Mouse (Mus musculus): ENCODE data around the gene Tecpr2.

The Tecpr2 gene

DNA sequence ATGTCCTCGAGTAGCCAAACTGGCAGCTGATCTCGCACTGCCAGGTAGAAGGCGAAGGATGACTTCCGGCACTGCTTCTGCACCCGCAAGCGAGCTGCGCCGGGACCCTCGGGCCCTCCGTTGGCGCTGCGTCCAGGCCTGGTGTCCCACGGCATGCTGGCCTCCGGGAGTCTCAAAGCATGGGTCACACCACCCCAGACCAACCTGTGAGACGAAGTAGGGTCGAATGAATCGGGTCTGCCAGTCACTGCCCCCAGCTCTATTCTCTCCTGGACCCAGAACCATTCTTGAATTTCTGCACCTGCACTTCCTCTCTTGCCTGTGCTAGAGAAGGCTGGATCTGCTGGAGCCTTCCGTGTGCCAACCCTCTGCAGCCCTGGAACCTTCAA is 88.3 kb downstream of the Tecpr2 start:
- DNase-seq (ENCODE audit: low read depth, low spot score), result no peak

DNA sequence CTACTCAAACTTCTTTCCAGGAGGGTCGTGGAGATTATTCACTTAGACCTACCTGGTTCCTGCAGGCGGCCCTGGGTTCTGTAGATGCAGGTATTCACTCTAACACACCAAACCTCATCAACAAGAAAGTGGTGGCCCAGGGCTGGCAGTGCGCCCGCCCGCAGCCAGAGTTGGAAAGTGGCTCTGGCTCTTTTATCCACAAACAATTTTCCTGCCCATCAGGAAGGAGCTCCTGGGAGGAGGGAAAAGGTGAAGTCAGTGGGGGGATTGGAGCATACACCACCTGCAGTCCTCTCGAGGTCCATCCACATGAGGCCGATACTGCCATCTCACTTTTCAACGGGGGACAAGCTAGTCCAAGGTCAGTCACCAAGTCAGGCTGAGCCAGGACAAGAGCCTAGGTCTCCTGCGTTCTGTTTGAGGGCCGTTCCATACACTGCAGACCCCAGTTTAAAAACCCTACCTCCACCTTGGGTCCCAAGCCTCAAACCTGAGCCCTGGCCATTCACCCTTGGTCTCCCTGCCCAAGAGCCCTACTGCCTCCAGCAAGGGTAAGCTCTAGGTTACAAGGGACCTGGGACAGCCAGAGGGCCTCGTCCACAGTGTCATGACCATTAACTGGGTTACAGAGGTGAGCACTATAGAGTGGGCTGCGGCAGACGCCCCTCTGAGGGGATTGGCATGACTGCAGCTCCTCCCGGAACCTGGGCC is 89.0 kb downstream of the Tecpr2 start:
- DNase-seq (ENCODE audit: low read depth, low spot score), result no peak

DNA sequence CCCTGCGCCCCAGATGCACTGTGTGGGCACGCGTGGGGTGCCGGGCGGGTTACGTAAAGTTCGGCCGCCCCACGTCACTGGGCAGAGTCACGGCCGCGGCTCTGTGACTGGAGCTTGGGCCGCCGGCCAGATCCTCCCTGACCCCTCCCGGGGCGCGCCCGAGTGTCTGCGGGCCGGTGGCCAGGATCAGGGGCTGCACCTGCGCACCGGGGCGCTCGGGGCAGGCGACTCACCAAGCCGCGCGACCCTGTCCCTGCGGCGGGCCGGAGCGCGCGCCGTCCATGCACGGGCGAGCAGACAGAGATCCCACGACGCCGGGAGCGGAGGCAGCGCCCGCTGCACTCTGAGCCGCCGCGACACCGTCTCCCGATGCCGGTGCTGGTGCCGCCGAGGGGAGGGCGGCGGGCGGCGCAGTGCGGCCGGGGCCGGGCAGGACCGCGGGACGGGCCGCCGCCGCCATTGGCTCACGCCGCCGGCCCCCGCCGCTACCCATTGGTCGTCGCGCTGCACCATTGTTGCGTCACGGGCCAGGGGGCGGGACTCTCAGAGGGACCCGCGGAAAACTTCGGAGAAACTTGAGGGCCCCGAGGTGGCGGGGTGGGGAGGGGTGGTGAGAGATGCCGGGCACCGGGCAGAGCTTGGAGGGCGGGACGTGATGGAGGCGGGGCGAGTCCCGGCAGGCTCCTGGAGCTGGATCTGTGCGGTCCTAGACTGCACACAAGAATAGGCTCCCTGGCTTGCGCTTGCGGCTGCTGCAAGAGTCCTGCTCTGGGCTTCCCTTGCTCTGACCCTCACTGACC is 89.7 kb downstream of the Tecpr2 start, which contains the start of gene Ankrd9:
TSS of gene Ankrd9 (minus strand) at position 434 of the 800 bp plus-strand sequence.
- peak; percentile 73 for DNase-seq (ENCODE audit: low read depth, low spot score)

DNA sequence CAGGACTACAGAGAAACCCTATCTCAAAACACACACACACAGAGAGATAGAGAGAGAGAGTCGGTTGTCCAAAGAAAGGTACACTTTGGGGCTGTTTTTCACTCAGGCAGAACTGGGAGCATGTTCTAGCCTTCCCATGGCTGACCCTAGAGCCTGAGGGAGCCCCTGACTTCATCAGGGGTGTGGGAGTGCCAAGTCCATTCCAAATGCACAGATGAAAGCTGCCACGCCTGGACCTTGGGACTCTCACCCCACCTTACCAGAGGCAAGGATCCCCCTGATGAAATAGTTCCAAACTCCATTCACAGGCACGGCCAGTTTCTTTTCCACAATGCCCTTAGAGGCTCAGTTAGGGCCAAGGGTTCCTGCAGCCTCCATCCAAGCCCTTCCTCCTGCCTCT is 90.7 kb downstream of the Tecpr2 start:
- no peak for DNase-seq (ENCODE audit: low read depth, low spot score)

DNA sequence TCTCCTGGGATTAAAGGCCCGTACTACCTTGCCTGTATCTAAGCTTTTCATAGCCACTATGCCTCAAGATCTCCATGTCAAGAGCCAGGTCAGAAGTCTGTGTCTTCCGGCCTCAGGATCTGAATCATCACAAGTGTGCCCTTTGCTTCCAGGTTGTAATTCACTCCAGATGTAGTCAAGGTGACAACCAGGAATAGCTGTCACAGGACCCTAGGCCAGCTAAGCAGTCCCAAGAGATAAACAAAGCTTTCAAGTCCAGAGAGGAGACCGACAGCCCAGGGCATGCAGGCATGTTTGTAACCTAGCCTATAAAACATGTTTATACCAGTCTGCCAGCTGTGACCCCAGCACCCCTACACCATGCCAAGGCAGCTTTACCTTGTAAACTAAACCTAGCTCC is 92.7 kb downstream of the Tecpr2 start:
- DNase-seq (ENCODE audit: low read depth, low spot score), result no peak

DNA sequence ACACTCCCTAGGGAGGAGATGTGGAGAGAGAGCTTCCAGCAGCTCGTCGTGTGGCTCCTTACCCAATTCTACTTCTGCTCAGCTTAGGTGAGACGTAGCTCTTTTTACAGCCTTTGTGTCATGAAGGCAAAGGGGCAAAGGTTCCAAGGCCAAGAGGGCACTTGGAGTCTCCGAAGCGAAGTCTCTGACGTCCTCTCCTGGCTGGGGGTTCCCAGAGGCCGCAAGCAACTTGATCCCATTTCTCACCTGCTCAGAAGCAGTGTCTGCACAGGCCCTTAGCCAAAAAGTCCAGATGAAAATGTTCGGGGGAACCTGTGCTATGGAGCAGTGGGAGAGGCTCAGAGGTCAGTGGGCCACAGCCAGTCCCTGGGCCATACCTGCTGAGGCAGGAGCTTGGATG is 94.0 kb downstream of the Tecpr2 start:
- no peak for DNase-seq (ENCODE audit: low read depth, low spot score)

DNA sequence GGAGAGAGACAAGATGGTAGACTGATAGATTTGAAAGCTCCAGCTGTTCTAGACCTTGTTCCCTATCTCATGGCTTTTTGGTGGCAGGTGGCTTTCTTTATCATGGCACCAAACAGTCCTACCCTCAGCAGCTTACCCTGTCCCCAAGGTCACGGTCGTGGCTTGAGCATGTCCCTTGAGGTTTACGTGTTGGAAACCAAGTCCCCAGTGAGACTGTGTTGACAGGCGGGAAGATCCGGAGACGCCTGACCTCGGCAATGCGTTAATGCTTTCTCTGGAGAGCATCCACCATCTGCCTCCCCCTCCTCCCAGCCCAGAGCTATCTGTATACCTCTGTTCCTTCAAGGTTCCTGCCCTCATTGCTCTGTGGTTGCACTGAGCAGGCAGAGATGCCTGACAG is 94.7 kb downstream of the Tecpr2 start:
- DNase-seq (ENCODE audit: low read depth, low spot score), result no peak

DNA sequence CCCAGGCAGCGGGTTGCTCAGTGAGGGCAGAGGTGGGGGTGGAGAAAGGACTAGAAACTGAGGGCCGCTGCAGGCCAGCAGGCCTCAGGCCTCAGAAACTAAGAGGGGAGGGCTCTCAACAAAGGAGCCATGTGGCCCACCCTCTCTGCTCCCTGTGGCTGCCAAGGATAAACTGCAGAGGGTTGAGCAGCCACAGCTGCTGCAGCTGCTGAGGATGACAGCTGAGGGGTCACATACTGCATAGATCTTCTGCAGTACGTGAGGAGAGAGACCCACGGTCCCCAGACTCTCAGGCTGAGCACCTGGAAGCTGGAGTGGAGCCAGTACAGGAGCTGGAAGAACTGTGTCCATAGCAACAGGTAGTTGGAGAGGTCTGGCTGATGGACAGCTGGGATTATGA is 95.5 kb downstream of the Tecpr2 start:
- DNase-seq (ENCODE audit: low read depth, low spot score), result no peak

DNA sequence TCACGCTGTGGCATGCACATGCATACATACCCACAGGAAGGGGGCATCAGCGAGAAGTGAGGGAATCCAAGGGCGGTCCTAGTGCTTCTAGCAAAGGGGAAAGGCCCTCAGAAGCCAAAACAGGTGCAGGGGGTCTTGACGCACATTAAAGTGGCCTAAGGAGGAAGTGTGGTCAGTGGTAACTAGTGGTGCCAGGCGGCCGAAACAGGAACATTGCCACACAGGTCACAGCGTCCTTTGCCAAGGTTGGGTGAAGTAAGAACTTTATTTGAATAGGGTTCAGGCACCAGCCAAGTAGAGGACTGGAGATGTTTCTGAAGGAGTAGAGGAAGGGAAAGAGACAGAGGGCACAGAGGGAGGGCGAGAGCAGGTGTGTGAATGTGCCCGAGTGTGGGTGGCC is 96.1 kb downstream of the Tecpr2 start:
- DNase-seq (ENCODE audit: low read depth, low spot score), result no peak

DNA sequence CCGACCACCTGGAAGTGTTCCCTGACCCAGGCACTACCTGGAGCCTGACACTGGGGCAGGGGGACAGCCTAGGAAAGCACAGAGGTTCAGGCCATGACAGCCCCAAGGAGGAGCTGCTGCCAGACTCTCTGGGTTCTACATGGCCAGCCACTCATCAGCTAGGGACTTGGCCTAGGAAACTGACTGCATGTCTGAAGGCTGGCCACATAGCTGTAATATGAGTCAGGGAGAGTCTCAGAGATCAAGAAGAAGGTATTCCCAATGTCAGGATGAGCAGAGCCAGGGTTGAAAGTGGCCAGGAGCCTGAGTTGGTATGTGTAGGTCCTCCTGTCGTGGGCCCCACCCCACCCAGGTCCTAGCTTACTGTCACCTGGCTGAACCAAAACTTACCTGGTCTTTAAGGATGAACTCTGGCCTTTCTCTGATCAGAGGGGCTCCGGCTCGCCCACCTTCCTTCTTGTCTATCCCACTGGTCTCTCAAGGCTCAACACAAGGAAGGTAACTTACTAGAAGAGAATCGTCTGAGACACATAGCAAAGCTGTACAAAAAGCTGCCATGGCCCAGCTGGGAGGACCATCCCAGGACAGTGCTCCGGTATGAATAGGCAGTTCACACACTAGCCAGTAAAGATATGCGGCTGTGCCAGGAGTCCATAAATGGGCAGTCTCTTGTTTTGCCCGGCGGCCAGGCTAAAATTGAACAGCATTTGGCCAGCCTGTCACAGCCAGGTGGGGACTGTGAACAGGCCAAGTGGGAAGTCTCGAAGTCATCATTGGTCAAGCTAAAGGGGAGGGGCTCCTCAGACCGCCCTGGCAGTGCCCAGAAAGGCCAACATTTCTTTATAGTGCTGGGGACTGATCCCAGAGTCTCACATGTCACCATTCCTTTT is 97.7 kb downstream of the Tecpr2 start:
- no peak for DNase-seq (ENCODE audit: low read depth, low spot score)

DNA sequence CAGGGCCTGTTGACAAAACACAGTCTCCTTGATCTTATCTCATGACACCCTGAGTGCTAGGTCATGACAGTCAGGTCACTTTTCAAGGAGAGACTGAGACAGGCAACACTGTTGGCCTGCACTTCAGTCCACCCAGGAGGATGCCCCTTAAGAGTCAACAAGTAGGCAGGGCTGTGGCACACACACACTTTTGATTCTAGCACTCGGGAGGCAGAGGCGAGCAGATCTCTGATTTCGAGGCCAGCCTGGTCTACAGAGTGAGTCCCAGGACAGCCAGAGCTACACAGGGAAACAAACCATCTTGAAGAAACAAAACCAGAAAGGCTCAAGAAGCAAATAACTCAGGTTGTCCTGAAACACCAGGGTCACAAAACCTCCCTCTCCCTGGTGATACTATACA is 100.3 kb downstream of the Tecpr2 start:
- DNase-seq (ENCODE audit: low read depth, low spot score), result no peak

DNA sequence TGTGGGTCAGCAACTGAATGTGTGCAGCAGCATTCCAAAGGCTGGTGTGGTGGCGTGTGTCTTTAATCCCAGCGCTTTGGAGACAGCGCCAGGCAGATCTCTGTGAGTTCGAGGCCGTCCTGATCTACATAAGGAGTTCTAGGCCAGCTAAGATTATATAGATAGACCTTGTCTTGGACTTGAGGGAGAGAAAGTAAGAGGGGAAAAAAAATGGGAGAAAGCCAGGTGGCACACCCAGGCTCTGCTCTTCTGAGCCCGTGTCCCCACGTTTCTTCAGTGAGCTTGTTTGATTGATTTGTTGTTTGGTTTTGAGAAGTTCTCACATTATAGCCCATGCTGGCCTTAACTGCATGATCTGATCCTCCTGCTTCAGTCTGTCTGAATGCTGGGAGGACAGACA is 101.4 kb downstream of the Tecpr2 start:
- no peak for DNase-seq (ENCODE audit: low read depth, low spot score)

DNA sequence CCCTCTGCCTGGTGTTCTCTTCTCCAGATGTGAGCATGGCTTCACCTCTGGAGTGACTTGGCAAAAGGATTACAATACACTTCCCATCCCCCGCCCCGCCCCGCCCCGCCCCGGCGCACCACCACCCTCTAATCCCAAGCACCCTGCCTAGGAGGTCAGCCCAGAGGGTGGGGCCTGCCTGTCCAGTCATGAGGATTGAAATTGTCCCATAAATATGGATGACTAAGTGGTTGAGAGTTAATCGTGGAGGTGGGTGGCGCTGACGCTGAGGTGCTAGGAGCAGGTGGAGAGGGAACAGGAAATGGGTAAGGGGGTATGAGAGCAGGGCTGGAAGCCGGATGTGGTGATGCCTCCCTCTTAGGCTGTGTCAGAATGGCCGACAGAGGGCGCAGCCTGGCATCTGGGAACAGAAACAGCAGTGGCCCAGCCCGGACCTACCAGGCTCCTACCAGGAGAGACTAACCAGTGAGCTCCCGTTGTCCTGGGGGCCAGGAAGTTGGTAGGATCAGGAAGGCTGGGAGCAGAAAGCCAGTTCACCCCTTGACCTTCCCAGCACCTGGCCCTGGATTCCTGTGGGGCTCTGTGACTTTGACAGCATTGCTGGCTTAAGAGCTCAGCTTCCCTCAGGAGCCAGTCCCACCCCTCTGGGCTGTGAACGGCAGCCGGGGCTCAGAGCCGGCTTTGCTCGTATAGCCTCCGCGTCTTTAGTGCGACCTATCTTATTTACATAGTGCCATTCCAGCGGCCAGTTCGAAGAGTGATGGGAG is 102.5 kb downstream of the Tecpr2 start:
- DNase-seq (ENCODE audit: low read depth, low spot score), result peak; percentile 67

DNA sequence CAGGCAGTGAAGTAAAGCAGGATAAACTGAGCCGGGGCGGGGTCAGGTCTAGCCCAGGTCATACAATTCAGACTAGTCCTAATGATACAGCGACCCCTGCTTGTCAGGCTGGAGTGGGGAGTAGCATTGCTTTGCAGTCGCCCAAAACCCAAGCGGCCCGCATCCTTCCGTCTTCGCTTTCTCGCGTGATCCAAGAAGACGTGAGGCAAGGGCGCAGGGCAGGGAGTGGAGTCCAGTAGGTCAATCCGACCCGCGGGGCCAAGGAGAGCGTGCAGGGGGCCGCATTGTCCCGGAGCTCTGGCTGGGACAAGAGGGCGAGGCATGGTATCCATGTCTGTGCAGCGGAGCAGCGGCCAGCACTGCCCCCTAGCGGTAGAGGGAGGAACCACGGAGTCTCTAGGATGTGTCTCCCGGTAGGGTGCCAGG is 103.1 kb downstream of the Tecpr2 start:
- DNase-seq (ENCODE audit: low read depth, low spot score), result peak; percentile 73

DNA sequence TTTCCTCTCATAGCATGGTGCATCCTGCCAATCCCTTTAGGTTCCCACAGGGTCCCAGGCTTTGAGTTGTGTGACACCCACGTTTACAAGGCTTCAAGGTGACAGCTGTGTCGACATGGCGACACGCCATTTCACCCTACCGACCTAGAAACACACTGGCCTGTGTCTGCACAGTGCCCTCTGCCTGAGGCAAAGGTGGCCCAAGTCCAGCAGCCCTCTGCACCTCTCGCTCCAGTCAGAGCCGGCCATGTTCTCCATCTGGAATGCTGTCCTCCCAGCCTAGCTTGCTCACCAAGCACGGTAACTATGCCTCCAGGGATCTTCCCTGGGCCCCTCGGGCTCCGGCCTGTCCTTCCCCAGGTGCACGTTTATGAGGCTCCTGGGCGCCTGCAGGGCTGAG is 103.7 kb downstream of the Tecpr2 start:
- no peak for DNase-seq (ENCODE audit: low read depth, low spot score)

DNA sequence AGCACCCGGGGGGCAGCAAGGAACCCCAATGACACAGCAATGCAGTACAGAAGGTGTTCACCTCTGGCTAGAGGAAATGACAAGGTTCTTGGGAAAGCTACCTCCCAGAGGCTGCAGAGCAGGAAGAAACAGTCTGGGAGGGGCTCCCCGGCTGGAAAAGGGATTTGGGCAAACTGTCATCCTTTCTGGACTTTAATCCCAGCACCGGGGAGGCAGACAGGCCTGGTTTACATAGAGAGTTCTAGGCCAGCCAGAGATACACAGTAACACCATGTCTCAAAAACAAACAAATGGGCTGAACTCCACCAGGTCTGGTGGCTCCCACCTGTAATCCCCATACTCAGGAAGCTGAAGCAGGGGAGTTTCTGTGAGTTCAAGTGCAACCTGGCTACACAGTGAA is 104.2 kb downstream of the Tecpr2 start:
- DNase-seq (ENCODE audit: low read depth, low spot score), result no peak

DNA sequence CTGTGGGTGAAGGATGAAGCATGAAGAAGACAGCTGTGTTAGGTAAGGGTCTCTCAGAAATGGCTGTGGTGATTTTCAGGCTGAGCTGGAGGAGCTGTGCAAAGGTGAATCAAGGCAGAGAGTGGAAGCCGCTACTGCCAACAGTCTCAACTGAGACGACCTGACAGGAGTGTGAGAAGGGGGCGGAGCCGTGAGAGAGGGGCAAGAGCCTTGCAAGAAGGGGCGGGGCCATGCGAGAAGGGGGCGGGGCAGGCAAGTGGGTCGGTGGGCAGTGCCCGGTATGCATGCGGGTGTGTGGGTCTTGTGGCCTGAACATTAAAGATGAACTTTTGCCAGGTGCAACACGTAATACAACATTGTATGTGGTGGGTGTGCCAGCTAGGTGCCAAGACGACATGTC is 105.6 kb downstream of the Tecpr2 start:
- DNase-seq (ENCODE audit: low read depth, low spot score), result no peak

DNA sequence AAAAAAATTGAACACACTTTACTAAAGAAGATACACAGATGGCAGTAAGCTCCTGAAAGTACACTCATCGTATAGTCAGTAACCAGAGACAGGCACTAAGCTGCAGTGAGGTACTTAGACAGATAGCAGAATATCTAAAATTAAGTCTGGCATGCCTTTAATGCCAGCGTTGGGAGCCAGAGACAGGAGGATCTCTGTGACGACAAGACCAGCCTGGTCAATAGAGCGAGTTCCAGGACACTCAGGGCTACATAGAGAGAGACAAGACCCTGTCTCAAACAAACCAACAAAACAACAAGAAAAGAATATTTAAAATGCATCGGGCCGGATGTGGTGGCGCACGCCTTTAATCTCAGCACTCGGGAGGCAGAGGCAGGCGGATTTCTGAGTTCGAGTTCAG is 109.0 kb downstream of the Tecpr2 start:
- DNase-seq (ENCODE audit: low read depth, low spot score), result no peak

DNA sequence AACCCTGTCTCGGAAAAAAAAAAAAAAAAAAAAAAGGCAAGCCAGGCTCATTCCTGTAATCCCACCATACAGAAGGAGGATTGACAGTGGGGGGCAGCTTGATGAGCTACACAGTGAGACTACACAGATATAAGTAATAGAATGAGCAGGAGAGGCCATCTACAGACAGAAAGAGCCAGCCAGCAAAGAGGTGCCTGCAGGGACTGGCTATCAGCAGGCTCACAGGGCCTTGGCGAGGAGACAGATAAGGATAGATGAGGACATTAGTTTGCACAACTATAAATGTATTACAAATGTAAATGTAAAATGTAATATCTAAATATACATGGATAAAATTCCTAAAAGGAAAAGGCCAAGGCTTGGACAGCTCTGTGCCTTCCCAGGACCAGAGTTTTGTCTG is 110.8 kb downstream of the Tecpr2 start:
- no peak for DNase-seq (ENCODE audit: low read depth, low spot score)

DNA sequence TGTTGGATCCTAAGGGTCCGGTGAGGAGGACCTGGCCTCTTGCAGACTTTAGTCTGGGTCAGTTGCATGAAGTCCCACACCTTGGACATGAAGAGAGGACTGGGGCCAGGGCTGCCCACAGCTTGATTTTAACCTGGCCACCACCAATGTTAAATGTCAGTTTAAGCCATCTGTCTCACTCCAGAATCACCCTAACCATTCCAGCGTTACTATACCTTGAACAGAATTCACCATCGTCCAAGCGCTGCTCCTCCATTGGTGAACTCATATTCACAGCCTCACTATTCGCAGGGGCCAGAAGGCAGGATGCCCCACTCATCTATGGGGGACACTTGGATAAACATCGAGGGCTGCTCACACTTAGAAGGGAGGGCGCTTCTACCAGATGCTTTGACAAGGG is 111.9 kb downstream of the Tecpr2 start:
- DNase-seq (ENCODE audit: low read depth, low spot score), result no peak

DNA sequence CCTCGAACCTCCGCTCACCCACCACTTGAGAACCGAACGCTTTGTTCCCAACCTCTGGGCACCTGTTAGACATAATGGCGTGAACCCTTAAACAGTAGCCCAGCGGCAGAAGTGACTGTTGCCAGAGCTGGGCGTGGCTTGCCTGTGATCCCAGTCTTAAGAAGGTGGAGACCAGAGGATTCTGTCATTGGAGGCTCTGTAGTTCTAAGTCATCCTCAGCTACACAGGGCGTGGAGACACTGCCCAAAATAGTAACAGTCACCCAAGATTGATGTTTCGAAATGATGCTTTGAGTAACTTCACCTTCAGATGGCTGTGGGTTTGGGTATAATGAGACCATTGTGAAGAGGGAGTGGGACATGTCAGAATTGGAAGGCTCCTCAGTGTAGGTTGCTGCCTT is 115.1 kb downstream of the Tecpr2 start:
- DNase-seq (ENCODE audit: low read depth, low spot score), result no peak

All from retina, postnatal 7 days (tissue).